8 mouse cellular contexts compared by ENCODE assay signal in genomic region chr12:51827958-51828650, GRCm38 (mm10). TPM values are rescaled to one million over a fixed set of nuclear protein-coding genes. Genes with fewer than 3 reads are reported as not detected.
DNase-seq lines count a peak whose midpoint lies in the region; ATAC-seq and TF ChIP-seq lines count a peak whose summit lies in the region.

No protein-coding gene starts in this region.

- peak overlapping the region; percentile 96 for H3K4me3 ChIP-seq in heart, postnatal 0 days (ENCODE audit: low read depth, low read length)
- H3K4me3 ChIP-seq in ES-E14 (ENCODE audit: insufficient read depth in 1 of 2, low read depth in 1 of 2, low read length in 2 of 2, poor library complexity in 1 of 2, severe bottlenecking in 1 of 2), result peak overlapping the region; percentile 70 to 74
- H3K4me3 ChIP-seq in hindbrain, embryonic 10.5 days, result peak overlapping the region; percentile 92
- H3K4me3 ChIP-seq in midbrain, embryonic 10.5 days, result peak overlapping the region; percentile 72

- TF ChIP-seq CTCF in heart, postnatal 0 days (IDR thresholded peaks at IDR 0.05; ENCODE audit: low read depth), result no peak

- H3K27ac ChIP-seq in heart, postnatal 0 days (ENCODE audit: low read depth), result peak overlapping the region; percentile 99
- no peak overlapping the region for H3K27ac ChIP-seq in ES-E14 (ENCODE audit: insufficient read depth, low read depth, low read length, poor library complexity, severe bottlenecking)
- H3K27ac ChIP-seq in hindbrain, embryonic 10.5 days, result peak overlapping the region; percentile 99
- peak overlapping the region; percentile 99 for H3K27ac ChIP-seq in midbrain, embryonic 10.5 days (replicated peaks)

- peak overlapping the region; percentile 98 for H3K9ac ChIP-seq in heart, postnatal 0 days (replicated peaks; ENCODE audit: low read depth, low read length)
- H3K9ac ChIP-seq in ES-E14 (ENCODE audit: insufficient read depth, low read depth, low read length, poor library complexity, severe bottlenecking), result peak overlapping the region; percentile 78

- no peak for DNase-seq in heart, postnatal 0 days (ENCODE audit: low spot score)
- no peak for DNase-seq in heart, postnatal 25 days (ENCODE audit: low spot score)
- DNase-seq in ES-E14 (ENCODE audit: low read depth, low spot score), result no peak
- DNase-seq in hindbrain, embryonic 10.5 days (ENCODE audit: low spot score), result no peak
- DNase-seq in midbrain, embryonic 10.5 days (ENCODE audit: low spot score), result no peak
- DNase-seq in layer of hippocampus, postnatal 10 days (ENCODE audit: low spot score in 2 of 2), result no peak
- DNase-seq in urinary bladder, adult 2 months (ENCODE audit: low spot score), result no peak

- H3K4me1 ChIP-seq in heart, postnatal 0 days (ENCODE audit: control insufficient read depth, insufficient read depth), result peaks cover 14% of the 10 kb centered on the region
- H3K4me1 ChIP-seq in ES-E14 (ENCODE audit: control insufficient read depth in 2 of 2, insufficient read depth in 2 of 2, low read length in 2 of 2, poor library complexity in 1 of 2), result 0 out of 4 replicates have a peak, but pooled peaks cover 0 to 3% of the 10 kb centered on the region in 2 experiments
- H3K4me1 ChIP-seq in hindbrain, embryonic 10.5 days (replicated peaks), result peaks cover 31% of the 10 kb centered on the region
- H3K4me1 ChIP-seq in midbrain, embryonic 10.5 days, result peaks cover 28% of the 10 kb centered on the region

- H3K4me2 ChIP-seq in heart, postnatal 0 days (ENCODE audit: low read depth, low read length), result peak overlapping the region; percentile 93

- H3K9me3 ChIP-seq in heart, postnatal 0 days (replicated peaks; ENCODE audit: control insufficient read depth, low read length), result no peaks in the 10 kb centered on the region
- no peaks in the 10 kb centered on the region for H3K9me3 ChIP-seq in ES-E14 (ENCODE audit: control insufficient read depth, insufficient read depth, low read depth, low read length)
- H3K9me3 ChIP-seq in hindbrain, embryonic 10.5 days, result no peaks in the 10 kb centered on the region
- H3K9me3 ChIP-seq in midbrain, embryonic 10.5 days (replicated peaks), result no peaks in the 10 kb centered on the region

- WGBS in heart, postnatal 0 days, result 7% methylated on average over 6 of the region's 6 CpGs
- WGBS in hindbrain, embryonic 10.5 days, result 35% methylated on average over 6 of the region's 6 CpGs
- WGBS in midbrain, embryonic 10.5 days, result 40% methylated on average over 6 of the region's 6 CpGs

- H3K36me3 ChIP-seq in heart, postnatal 0 days (replicated peaks; ENCODE audit: control insufficient read depth, insufficient read depth, low read length), result peaks cover 18% of the 10 kb centered on the region; the same call in 1 of the 2 replicates
- H3K36me3 ChIP-seq in ES-E14 (ENCODE audit: control insufficient read depth, insufficient read depth, low read length, poor library complexity, severe bottlenecking), result no peaks in the 10 kb centered on the region
- peaks cover 33% of the 10 kb centered on the region for H3K36me3 ChIP-seq in hindbrain, embryonic 10.5 days
- peaks cover 34% of the 10 kb centered on the region for H3K36me3 ChIP-seq in midbrain, embryonic 10.5 days

- no peak for TF ChIP-seq EP300 in heart, postnatal 0 days (IDR thresholded peaks at IDR 0.05; ENCODE audit: low read depth)

- in situ Hi-C loops in ES-E14 (cut with MboI; ENCODE audit: low sequenced_read_pairs in 2 of 2, unreplicated experiment in 2 of 2), result no loop called here

- intact Hi-C loops in heart, postnatal 25 days (cut with DNase I), result loop anchor here (2.0 to 5.0 kb wide), 4 partner anchors 17 to 174 kb away; partner anchors contain the start of gene Heatr5a

- no peaks in the 10 kb centered on the region for H3K27me3 ChIP-seq in heart, postnatal 0 days (ENCODE audit: control insufficient read depth, insufficient read depth, low read length)
- peaks cover 13% of the 10 kb centered on the region for H3K27me3 ChIP-seq in hindbrain, embryonic 10.5 days (ENCODE audit: insufficient read depth, poor library complexity, severe bottlenecking)
- peaks cover 10% of the 10 kb centered on the region for H3K27me3 ChIP-seq in midbrain, embryonic 10.5 days (ENCODE audit: low read depth, poor library complexity, severe bottlenecking)

- no peak for ATAC-seq in heart, postnatal 0 days (ENCODE audit: insufficient read depth, low read depth)
- no peak for ATAC-seq in megakaryocyte-erythroid progenitor cell, adult 5-6 weeks (replicated peaks; ENCODE audit: low FRiP score, low TSS enrichment, poor library complexity, severe bottlenecking)

TF ChIP-seq in ES-E14, 5 proteins besides CTCF, POLR2A, EP300 and RAD21:
- no peak for TF ChIP-seq CHD2 (IDR thresholded peaks at IDR 0.05; ENCODE audit: low read depth, low read length)
- no peak for TF ChIP-seq ZC3H11A (IDR thresholded peaks at IDR 0.05; ENCODE audit: borderline replicate concordance, low read depth, low read length)
- no peak for TF ChIP-seq MAFK (IDR thresholded peaks at IDR 0.05; ENCODE audit: insufficient read depth, low read depth, low read length)
- TF ChIP-seq ZNF384 (IDR thresholded peaks at IDR 0.05; ENCODE audit: low read depth, low read length), result no peak
- no peak for TF ChIP-seq HCFC1 (IDR thresholded peaks at IDR 0.05; ENCODE audit: borderline replicate concordance, insufficient read depth, low read length)

RNA-seq across cellular contexts. Expression of gene Hectd1, which starts 1.2 kb away (rescaled TPM):
- 71.1 and 72.3 TPM in 2 replicates for total RNA-seq in heart, postnatal 0 days (2014; rRNA removed; ENCODE audit: low replicate concordance)
- polyA plus RNA-seq in heart, postnatal 0 days (2015; fragmentation: Nextera tagmentation; extraction: Ambion mirVana), result 24.3 and 27.1 TPM in 2 replicates
- total RNA-seq in heart, postnatal 25 days (2021), result 10 to 100 TPM; 76.9 to 84.5 TPM
- 38.2 and 45.1 TPM in 2 replicates for total RNA-seq in ES-E14 (2012; rRNA removed)
- 28.1 and 31.1 TPM in 2 replicates for polyA plus RNA-seq in hindbrain, embryonic 10.5 days (2016; fragmentation: Nextera tagmentation; extraction: Ambion mirVana)
- polyA plus RNA-seq in midbrain, embryonic 10.5 days (2016; fragmentation: Nextera tagmentation; extraction: Ambion mirVana), result 29.1 and 30.4 TPM in 2 replicates
- 87.4 and 132 TPM in 2 replicates for total RNA-seq in megakaryocyte-erythroid progenitor cell, adult 5-6 weeks (2014; fragmentation: Nextera tagmentation)
- 186 and 187 TPM in 2 replicates for total RNA-seq in megakaryocyte-erythroid progenitor cell, adult 5-6 weeks (2017)
- 10 to 100 TPM; 87.0 to 87.2 TPM for total RNA-seq in layer of hippocampus, postnatal 10 days (2021)
- polyA plus RNA-seq in urinary bladder, adult 2 months (2012; rRNA removed), result 42.6 and 46.7 TPM in 2 replicates
